Mouse (Mus musculus) 3T3-L1 (cell line): Measurements from ENCODE around the gene Szrd1.
"Not testable (repeated sequence)": the region's sequence is repeated elsewhere in the genome, so short reads cannot be mapped to it uniquely, and the experiment has no call there.

ENCODE experiments used
- DNase-seq: peaks from one replicate; pipeline ENCODE4 v3.0.0-alpha.2; 2015; ENCODE audit warnings: low read depth, low spot score

Szrd1 gene

DNA sequence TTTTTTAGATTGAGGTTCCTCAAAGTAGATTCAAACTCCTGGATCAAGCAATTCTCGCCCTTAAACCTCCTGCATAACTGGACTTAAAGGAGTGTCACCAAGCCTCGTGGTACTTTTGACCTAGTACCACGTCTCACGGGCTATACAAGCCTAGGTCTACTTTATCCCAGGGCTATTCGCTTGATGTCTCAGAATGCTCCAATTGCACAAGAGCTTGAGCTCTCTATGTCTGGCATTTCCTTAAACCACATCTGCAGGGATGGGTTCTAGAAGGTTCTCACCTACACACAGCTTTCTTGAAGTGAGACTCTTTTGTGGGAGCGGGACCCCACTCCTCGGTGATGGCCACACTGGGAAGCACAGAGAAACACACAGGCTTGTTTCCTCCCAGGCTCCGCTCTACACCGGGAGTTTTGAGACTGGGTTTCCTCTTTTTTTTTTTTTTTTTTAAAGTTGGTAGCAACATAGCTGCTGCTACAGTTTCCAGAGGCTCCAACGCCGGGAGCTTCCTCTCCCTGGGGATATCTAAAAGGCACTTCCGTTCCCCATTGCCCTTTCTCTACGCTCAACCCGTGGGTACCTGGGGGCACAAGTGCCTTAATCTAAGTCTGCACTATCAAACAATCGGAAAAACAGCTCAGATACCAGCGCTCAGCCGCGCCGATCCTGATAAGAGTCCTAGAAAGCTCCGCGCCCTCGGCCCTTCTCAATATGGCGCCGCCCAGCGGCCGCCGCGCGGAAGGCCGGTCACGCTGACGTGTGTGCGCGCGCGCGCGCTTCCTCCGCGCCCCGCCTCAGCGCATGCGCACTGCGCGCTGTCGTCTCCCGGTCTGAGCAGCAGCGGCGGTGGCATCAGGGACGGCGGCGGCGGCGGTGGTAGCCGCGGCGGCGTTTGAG lies 7.8 kb upstream of the Szrd1 start, which contains the start of gene Fbxo42:
Fbxo42 (plus strand) TSS at position 802 of the 897 bp plus-strand sequence.
- peak; percentile 84 for DNase-seq

GRCm38 (mm10) chr4:141146491-141147033 lies 7.0 kb upstream of the Szrd1 start:
- no peak for DNase-seq

- not testable (repeated sequence) for DNase-seq
These were observed 5.5 kb upstream of the Szrd1 start for GRCm38 (mm10) chr4:141145124-141145523.

GRCm38 (mm10) chr4:141142285-141142811 lies 2.8 kb upstream of the Szrd1 start:
- peak; percentile 94 for DNase-seq

GRCm38 (mm10) chr4:141140967-141141366 lies 1.4 kb upstream of the Szrd1 start:
- DNase-seq: no peak

GRCm38 (mm10) chr4:141140354-141140753 lies 779 bp upstream of the Szrd1 start:
- not testable (repeated sequence) for DNase-seq

DNA sequence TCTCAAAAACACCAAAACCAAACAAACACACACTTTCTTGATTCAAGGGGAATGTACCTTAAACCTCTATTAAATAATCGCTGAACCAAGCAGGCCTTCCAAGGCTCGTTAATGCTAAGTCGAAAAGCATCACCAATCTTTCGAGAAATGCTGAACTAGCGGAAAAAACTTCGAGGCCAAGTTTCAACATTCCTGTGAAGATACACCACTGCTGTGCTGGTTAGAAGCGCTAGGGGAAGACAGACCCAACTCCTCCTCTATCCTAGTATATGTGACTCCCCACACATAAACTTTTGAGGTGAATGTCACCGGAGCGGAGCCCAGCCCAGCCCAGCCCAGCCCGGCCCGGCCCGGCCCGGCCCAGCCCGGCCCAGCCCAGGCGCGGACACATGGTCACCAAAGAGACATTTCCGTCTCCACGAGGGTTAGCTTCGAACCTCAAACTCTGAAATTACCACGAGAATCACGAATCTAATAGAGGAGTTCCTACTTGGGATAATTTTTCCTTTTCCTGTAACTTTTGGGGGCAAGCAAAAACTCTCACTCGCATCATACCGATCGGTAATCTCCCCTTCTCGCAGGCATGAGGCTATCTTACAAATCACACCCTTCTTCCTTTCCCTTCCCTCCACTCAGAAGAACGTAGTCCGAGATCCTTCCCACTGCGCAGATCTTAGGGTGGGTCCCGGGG lies 1.0 kb downstream of the Szrd1 start:
- peak; percentile 78 for DNase-seq

DNA sequence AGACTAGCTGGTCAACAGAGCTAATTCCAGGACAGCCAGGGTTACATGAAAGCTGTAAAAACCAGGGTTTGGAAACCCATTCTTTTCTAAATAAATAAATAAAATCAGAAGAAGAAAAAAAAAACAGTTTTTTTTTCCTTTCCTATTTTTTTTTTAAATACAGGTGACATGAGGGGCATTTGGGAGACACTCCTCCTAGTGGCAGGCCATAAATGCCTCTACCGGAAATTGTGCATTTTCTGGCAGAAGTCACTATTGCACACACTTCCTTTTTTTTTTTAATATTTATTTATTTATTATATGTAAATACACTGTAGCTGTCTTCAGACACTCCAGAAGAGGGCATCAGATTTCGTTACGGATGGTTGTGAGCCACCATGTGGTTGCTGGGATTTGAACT lies 1.8 kb downstream of the Szrd1 start:
- DNase-seq: not testable (repeated sequence)

- no peak for DNase-seq
These were observed 3.4 kb downstream of the Szrd1 start for GRCm38 (mm10) chr4:141136126-141136525.

GRCm38 (mm10) chr4:141134751-141135530 lies 4.6 kb downstream of the Szrd1 start:
- DNase-seq: no peak

DNA sequence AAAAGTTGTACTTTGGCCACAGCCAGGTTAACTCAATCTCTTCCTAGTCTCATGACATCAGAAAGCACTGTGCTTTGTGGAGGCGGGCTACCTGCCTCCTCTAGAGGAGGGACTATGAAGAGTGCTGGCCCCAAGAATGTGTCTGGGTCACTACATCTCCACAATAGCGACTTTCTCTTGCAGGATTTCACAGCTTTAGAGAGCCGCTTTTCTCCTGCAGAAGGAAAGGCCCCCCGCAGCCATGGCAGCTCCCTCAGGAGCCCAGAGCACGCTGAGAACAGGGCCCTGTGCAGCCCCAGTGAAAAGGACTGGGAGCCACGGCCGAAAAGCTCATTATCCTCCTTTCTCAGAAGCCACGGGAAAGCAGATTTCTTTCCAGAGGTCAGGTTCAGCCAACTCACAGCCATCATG lies 5.5 kb downstream of the Szrd1 start:
- no peak for DNase-seq

GRCm38 (mm10) chr4:141133227-141133626 lies 6.3 kb downstream of the Szrd1 start:
- DNase-seq: no peak

GRCm38 (mm10) chr4:141132191-141132590 lies 7.4 kb downstream of the Szrd1 start:
- DNase-seq: no peak

- no peak for DNase-seq
These were observed 8.0 kb downstream of the Szrd1 start for GRCm38 (mm10) chr4:141131531-141132061.

DNA sequence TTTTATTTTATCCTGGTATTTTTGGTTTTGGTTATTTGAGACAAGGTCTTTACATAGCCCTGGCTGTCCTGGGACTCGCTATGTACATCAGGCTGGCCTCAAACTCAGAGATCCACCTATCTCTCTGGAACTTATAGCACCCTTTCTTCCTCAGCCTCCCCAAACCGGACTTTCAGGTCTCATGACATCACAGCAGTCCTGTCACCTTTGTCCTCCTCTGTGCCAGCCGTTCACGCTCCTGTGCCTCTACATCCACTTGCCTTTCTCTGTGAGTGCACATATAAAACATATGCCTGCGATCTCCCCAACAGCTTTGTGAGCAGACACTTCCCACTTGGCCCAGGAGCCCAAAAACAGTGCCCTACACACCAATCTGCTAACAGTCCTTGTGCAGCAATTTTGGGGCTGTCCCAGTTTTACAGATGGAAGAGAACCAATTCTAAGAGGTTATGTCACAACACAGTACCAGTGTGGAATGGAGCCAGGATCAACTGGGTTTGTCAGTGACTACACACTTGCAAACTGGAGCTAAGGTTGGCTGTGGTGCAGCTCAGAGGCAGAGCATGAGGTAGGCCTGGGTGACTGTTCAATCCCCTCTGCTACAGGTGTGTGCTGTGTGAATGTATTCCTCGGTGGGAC lies 8.8 kb downstream of the Szrd1 start:
- DNase-seq: peak; percentile 53

DNA sequence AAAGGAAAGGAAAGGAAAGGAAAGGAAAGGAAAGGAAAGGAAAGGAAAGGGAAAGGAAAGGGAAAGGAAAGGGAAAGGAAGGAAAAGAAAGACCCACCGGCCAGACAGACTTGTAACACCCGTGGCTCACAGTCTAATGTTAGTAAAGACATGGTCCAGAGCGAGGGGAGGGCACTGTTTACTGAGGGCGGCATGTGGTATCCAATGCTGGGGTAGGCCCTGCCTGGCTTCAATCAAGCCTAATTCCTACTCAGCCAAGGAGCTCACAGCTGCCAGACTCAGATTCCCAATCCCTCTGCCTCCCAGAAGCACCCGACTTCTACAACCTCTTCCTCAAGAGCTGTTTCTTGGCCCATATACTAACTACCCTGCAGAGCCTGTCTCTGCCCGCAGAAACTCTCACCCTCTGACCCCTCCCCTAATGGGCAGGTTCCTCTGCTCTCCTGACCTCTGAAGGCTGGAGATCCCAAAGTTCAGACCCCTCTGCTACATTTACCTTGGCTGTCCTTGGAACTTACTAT lies 10.3 kb downstream of the Szrd1 start:
- no peak for DNase-seq

- DNase-seq: no peak
These were observed 16.5 kb downstream of the Szrd1 start for GRCm38 (mm10) chr4:141123065-141123464.

GRCm38 (mm10) chr4:141122663-141123062 lies 16.9 kb downstream of the Szrd1 start:
- DNase-seq: no peak

GRCm38 (mm10) chr4:141120700-141121099 lies 18.9 kb downstream of the Szrd1 start:
- DNase-seq: no peak

DNA sequence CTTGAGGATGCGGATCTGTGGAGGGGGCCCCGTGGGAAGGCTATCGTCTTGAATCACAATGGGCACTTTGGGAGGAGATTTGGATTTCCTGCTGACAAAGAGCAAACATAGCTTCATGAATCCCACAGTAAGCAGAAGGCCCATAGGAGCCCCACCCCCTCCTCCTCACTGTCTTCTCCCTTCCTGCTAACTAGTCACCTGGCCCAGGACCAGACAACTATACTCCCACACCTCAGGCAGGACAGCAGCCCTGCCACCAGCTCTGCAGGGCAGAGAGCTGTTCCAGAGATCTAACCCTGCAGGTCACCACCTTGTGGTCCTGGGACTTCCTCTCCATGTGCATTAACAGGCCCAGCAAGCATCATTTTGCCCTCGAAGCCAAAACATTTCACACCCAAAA lies 20.9 kb downstream of the Szrd1 start:
- no peak for DNase-seq
